Mouse (Mus musculus): ENCODE data around the gene Hpcal4.
"Not testable (repeated sequence)": the region's sequence is repeated elsewhere in the genome, so short reads cannot be mapped to it uniquely, and the experiment has no call there.

Hpcal4 gene

DNA sequence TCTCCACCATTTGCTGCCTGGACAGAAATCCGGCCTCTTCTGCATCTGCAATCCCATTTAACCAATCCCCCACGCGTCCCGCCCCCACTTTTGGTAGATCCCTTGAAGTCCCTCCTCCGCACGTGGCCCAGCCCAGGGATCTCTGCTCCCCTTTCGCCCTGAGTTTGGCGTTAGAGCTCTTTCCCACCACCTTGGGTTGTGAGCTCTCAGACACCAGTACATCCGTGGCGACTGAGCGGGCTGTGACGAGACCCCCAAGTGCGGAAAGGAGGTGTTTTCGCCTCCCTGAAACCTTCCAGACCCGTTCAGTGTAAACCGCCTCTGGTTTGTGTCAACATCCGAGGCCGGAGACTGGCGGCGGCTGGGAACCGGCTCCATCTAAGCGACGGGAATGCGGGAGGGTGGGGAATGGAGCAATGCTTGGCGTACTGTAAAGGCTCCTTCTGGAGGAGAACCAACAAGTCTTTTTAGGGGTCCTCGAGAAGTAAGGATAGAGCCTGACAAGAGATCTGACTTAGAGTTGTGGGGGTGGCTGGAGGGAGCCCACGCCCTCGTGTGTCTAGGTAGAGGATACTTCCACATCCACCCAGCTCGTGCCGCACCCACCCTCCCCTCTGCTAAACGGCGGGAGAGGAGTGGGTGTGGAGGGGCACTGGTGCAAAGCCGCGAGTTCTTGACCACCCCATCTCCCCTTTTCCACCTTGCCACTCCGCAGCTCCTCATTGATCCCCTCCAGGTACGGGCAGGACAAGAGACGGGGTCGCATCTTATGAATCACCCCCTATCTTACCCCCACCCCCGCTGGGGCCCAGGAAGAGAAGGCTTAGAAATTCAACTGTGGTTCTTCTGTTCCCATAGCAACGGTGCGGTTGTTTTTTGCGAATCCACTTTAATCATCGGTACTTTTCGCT lies at the start of gene Hpcal4:
TSS of gene Hpcal4 (plus strand) at position 900 of the 911 bp plus-strand sequence.
- DNase-seq, result peak; percentile 14

DNA sequence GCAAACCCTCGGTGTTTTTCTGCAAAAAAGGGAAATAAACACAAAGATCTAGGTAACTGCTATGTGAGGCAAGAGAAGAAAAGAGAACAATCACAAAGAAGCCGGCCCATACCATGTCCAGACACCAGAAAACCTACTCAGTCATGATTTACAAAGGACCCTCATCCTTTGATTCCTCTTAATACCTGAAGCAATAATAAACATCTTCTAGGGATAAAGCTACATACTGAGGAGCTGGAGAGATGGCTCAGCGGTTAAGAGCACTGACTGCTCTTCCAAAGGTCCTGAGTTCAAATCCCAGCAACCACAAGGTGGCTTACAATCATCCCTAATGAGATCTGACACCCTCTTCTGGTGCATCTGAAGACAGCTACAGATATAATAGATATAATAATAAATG lies 45.5 kb upstream of the Hpcal4 start:
- DNase-seq, result no peak

DNA sequence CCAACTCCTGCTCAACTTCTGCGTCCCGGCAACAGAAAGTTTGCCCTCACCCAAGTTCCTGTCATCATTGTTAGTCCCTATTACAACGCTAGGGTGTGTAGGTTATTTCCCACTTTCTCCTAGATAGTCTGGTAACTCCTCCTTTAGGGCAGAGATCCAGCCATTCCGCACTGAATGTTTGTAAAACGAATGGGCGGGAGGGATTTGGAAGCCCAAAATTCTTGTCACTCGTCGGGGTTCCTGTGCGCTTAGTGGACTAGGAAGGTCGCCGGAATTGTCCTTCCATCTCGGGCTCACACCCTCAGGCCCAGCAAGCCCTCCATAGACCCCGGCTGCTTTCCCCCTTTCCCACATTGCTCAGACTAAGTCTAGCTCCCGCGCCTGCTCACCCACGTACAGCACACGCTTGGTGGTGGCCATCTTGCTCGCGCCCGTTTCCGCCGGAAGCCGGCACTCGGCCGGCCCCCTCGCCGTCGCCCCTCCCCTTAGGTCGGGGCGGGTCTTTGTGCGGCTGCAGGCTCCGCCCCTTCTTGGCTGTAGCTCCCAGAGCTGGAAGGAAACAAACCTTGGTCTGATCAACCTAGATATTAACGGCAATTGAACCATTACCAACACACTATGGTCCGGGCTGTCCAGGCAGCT lies 43.4 kb upstream of the Hpcal4 start, which contains the start of gene Ppie:
TSS of gene Ppie (minus strand) at position 439 of the 642 bp plus-strand sequence.
- peak; percentile 91 for DNase-seq

DNA sequence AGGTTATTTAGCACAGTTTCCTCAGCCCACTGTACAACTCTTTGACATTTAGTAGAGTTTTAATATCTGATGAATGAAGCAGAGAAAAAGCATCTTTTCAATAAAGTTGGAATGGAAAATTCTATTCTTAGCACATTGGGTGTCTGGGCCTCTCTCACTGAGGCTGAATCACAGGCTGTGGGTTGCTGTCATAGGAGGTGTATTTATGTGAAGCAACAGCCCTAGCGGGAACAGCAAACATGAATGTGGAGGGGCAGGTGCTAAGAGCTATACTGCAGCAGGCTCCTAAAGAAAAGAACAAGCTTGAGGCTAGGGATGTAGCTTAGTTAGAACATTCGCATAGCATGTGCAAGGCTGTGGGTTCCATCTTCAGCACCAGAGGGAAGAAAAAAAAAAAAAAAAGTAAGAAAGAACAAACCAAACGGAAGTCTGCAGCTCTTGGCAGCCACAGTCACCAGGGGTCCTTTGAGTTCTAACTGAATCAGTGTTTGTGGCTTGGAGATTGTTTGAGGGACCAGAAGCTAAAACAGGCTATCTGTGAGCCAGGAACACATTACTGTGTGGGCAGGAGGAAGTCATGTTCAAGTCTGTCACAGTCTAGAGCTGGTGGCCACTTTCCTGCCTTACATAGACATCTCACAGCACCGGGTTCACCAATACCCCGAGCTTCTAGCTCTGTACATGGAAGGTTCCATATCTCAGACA lies 35.4 kb upstream of the Hpcal4 start:
- DNase-seq, result no peak

DNA sequence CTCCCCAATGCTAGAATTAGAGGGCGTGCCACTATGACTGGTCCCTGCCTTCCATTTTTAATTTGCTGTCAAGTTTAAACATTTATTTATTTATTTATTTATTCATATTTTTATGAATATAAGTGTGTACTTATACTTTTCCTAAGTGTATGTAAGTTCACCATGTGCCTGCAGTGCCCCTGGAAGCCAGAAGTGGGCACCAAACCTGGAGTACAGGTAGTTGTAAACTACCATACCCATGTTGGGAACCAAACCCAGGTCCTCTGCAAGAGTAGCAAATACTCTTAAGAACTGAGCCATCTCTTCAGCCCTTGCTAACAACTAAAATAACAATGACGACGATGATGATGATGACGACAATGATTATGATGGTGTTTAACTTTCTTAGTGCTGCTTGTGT lies 31.0 kb upstream of the Hpcal4 start:
- DNase-seq, result no peak

DNA sequence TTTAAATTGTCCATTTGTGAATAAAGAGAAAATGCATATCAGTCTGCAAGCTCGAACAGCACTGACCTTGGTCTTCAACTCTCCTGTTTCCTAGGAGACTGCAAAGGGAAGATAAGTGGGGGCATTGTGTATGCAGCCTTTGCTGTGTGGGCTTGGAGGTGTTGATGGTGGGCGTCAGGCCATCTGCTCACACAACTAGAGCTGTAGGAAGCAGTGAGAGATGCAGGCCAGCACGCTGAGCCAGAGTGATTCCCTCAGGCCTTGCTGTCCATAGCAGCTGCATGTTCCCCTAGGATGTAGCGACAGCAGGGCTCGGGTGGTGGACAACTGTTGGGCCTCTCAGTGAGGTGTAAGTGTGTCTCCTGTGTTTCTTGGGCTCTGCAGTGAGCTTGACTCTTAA lies 30.1 kb upstream of the Hpcal4 start:
- DNase-seq, result no peak

DNA sequence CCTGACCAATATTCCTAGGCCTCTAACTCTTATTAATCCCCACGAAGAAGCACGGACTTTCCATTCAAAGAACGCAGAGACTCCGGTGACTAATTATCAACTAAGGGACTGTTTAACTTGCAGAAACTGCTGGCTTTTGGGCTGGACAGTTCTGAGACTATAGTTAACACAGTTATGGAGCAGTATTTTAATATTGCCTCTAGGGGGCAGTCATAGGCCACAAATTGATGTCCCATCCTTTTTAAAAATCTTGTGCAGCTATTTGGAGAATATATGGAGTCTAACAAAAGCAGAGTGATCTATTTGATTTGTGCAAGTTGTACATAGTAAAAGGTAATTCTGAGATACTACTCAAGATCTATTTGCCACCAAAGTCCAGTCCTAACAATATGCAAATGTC lies 28.0 kb upstream of the Hpcal4 start:
- DNase-seq, result no peak

DNA sequence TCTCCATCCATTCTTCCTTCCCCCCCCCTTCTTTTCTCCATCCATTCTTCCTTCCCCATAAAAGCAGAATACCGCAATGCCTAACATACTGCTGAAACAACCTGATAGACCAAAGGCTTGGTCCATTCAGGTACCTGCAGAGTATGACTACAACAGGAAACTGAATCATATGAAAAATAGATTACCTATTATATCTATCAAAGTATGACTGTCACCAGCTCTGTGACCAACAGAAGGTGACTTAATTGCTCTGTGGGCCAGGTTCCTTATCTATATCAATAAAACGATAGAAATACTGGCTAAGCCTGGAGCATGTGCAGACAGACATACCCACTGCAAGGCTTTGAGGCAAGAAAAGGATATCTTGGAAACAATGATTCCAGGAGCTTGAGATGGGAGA lies 27.6 kb upstream of the Hpcal4 start:
- no peak for DNase-seq

DNA sequence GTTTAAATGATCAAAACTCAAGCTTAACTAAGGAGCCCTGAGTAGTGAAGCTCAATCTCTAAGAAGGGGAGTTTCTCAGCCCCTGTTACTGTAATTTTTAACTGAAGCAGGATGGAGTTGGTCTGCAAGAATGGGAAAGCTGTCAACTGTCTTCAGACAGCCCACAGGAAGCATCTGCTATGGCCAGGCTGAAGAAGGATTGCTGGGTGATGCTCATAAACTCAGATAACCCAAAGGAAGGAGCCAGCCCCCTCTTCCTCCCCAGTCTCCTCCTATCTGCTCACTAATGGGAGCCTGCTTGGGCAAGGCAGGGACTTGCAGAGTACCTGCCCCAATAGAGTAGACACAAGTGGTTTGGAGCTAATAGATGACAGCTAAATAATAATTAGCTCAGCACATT lies 27.2 kb upstream of the Hpcal4 start:
- DNase-seq, result no peak

DNA sequence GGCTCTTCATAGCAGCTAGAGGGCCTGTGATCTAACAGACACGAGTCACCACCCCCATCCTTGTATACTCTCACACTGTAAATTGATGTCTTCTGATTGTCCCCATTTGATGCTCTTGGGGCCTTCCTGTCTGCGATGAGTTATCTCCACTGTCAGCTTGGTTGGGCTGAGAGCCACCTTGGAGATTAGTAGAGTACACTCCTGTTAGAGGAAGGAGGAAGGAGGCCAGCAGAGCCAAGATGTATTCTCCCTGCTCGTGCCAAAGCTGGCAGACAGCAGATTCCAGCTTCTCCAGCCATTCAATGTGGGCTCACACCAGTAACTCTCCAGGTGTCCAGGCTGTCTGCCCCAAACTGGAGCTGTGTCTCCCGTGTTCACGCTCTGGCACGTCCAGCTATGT lies 22.5 kb upstream of the Hpcal4 start:
- no peak for DNase-seq

DNA sequence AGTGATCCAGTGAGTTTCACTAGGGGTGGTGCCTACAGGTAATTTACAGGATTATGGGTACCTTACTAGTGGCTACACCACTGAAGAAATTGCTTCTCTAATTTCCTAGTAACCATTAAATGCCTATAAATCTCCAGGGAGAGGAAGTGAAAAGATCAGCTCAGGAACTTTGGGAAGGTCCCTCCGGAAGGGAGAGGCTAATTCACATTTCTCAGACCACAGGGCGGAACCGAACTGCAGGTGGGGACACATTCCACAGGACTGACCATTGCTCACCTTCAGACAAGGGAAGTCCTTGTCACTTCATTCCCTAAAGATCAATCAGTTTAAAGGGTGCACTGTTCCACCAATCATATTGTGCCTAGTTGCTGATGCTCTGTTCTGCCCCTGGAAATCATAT lies 21.8 kb upstream of the Hpcal4 start:
- DNase-seq, result not testable (repeated sequence)

DNA sequence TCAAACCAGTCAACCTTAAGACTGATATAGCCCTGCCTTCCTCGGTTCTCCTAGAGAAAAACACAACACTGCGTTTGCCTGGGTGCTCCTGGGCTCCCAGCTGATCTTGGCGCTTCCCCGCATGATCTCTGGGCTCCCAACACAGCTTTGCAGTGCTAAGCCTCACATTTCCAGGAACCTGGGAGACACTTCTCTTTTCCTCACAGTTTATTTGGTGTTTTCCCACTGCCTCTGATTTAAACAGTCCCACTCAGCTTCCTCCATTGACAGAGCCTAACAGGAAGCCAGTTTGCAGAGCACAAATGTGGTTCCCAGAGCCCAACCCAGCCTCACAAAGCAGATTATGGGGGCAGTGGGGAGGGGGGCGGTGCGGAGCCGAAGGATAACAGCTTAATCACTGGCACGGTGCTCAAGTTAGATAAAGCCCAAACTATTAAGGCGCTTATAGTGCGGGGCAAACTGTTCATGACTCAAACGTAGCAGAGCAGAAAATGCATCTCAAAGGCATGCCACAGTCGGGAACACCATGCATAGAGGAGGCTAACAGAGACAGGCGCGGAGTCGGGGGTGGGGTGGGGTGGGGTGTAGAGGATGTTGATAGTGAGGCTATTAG lies 20.6 kb upstream of the Hpcal4 start:
- peak; percentile 19 for DNase-seq

DNA sequence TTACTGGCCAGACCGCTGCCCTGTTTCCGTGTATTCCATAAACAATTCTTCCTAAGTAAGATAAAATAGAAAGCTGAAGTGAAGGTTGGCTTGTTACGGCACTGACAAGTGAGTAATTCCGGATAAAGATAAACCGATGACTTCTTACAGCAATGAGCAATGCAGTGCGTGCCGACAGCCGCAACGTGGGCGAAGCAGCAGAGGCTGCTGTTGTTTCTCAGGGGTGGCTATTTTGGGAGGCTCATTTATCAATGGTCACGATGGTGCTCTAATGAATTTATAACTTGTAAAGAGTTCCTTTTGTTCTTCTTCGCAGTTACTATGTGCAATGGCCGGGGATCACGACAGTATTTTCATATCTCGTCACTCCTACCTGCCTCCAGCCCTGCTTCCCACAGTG lies 18.9 kb upstream of the Hpcal4 start:
- DNase-seq, result no peak

DNA sequence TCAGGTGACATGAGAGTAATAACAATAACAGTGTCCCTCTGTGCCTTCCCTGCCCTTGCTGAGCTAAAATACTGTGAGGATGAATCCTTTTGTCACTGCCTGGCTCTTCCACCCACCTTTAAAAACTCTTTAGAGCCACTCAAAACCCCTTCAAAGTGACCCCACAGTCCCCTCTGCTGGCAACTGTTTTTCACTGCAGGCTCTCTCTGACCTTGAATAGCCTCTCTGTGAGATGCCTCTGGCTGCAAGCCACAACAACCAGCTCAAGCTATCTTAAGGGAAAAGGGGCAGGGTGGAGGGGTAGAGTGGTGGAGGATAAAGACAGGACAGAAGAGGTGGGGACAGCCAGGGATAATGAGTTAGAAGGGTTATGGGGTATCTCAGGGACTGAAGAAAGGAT lies 11.2 kb upstream of the Hpcal4 start:
- no peak for DNase-seq

DNA sequence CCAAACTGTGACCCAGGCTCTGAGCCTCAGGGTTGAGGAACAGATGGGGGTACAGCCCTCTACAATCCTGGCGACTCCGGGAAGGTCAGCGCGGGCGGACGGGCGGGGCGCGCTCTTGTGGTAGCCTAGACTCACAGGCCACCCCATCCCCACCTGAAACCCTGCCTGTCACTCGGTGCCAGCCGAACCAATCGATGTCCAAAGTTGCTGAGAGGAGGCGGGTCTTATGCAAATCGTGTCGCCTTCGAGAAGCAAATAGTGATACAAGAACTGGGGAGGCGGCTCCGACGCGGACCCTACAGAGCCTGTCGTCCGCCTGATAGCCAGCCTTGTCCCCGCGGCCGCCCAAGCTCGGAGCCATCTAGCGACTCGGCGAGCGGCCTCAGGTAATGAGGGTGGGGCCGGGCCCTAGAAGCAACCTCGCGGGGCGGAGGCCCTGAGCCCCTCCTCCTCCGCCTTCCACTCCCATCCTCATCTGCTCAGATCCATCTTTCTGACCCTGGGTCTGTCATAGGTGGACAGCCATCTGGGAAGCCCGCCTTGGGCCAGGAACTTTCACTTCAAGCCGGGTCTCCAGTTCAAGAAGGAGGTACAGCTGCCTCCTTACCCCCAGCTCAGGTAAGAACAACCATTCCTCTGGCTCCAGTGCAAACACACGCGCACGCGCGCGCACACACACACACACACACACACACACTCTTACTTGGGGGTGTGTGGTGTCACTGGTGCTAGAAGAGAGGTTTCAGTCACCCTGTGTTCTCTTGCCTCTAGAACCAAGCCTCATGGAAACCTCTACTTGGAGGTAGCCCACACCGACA lies 421 bp downstream of the Hpcal4 start:
- DNase-seq, result peak; percentile 68

DNA sequence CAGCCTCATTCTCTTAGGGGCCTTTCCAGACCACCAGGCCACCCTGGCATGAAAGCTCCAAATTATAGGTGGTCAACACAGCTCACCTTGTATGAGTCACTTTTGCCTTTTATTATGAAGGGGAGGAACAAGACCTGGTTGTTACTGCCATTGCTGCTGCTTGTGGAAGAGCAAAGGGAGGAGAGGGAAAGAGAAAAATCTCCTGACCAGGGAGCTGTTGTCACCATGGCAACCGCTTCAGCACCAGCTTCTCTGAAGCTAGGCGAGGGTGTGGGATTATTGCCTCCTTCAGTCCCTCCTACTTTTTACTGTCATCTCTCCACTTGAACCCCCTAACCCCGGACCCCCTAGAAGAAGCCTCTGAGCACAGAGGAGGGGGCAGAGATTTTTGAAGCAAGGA lies 1.8 kb downstream of the Hpcal4 start:
- no peak for DNase-seq

DNA sequence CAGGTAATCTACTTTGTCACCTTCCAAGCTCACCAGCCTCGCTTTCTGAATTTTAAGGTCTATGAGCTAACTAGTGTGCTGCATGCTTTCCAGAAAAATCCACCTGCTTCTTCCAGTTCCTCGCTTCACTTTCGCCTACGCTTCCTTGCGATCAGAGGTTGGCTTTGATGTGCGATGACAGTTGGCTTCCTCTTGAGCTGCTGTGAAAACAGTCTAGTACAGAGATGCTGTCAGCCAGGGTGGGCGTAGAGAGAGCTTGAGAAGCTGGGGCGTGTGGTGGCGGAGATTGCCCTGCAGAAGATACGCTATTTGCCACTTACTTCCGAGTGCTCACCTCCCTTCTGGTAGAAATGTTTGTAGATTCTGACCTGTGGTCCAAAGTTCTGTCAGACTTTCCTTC lies 9.3 kb downstream of the Hpcal4 start:
- DNase-seq, result no peak

DNA sequence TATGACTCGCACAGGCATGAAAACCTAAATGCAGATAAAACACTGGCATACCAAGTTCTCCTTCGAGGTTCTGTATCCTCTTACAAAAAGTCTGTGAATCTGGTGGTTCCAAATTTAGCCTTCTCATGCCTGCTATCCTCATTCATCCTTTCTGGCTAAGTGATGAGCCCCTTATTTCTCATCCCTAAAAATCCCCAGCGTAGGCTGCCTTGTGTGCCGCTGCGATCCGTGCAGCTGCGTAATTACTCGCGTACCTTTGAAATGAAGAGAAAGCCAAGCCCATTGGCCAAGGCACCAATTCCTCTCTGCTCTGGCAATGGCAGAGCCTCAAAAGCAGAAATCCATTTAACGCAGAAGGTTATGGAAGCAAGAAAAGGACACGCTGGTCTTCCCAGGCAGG lies 10.8 kb downstream of the Hpcal4 start:
- no peak for DNase-seq

DNA sequence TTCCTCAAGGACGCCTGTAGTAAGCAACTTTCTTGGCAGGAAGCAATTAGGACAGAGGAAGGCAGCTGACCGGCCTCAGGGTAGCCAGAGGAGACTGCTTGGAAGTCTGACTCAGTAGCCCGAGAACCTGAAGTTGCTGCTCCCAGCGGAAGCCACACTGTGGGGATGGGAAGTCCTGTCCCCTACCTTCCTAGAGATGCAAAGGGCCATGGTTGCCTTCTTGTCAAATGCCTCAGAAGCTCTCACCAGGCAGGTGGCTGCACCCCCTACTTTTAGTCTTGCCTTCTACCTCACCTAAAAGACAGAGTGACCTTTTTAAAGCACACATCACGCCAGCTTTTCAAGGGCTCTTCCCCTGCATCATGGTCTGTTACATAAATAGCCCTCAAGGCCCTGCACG lies 13.7 kb downstream of the Hpcal4 start:
- no peak for DNase-seq

DNA sequence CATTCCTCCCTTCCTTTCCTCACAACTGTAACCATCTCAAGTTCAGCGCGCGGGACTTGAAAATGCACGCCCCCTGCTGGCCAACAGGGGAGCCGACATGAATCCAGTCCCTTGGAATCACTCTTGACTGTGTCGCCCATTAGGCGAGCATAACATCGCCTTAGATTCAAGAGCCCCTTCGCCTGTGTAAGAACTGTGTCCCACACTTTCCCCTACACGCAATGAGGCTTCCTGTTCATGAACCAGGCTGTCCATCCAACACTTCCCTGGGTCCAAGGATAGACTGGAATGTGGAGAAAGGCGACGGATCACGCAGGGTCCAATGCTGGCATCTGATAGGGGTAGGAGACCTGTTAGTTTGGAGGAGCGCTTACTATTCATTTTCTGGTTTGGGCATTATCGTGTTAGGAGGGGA lies 17.8 kb downstream of the Hpcal4 start:
- peak; percentile 59 for DNase-seq

DNA sequence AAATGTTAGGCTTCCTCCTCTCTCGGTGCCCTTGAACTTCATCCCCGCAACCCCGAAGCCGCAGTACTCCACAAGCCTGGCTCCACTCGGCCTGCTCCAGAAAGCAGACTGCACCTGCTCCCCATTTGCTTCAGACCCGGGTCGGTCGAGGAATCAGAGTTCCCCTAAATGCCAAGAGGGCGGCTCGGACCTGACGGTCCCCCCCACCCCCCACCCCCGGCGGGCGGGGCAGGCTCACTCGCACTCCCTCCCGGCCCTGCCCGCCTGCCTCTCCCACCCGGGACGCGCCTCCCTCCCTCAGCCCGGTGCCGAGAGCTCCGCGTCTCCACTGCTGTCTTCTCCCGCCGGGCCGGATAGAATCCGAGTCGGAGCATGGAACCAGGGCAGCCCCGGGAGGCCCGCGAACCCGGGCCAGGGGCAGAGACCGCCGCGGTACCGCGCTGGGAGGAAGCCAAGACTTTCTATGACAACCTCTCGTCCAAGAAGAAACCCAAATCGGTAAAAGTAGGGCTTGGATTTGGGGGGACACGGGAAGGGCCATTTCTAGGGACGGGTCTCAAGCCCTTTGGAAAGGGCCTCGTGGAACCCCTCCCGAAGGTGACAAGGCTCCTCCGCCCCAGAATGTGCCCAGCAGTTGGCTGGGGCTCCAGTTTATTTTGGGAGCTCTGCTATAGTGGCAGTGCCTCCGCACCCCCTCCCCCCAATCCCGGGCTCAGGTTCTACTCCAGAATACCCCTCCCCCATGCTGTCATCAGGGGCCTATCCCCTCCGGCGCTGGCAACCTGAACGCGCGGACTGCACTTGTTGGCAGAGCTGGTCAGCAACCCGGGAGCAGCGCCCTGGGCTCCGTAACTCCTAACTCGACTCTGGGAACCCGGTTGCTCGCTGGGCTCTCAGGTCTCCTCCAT lies 18.4 kb downstream of the Hpcal4 start, which contains the start of gene Nt5c1a:
TSS of gene Nt5c1a (plus strand) at position 319 of the 908 bp plus-strand sequence.
- DNase-seq, result no peak
